In genomic region chr14:21847381-21848165, GRCm38 (mm10) we compare ENCODE assay signal across 8 mouse cellular contexts. TPM values are rescaled to one million over a fixed set of nuclear protein-coding genes. Genes with fewer than 3 reads are reported as not detected.
DNase-seq lines count a peak whose midpoint lies in the region; ATAC-seq and TF ChIP-seq lines count a peak whose summit lies in the region.

No protein-coding gene starts in this region.

- no peak for TF ChIP-seq CTCF in gastrocnemius, adult 2 months (IDR thresholded peaks at IDR 0.05)
- no peak for TF ChIP-seq CTCF in Patski (IDR thresholded peaks at IDR 0.05)
- no peak for TF ChIP-seq CTCF in stomach, postnatal 0 days (IDR thresholded peaks at IDR 0.05; ENCODE audit: low read depth)

- no peaks in the 10 kb centered on the region for H3K9me3 ChIP-seq in embryonic facial prominence, embryonic 12.5 days
- no peaks in the 10 kb centered on the region for H3K9me3 ChIP-seq in hindbrain, embryonic 12.5 days (replicated peaks)
- no peaks in the 10 kb centered on the region for H3K9me3 ChIP-seq in limb, embryonic 13.5 days
- H3K9me3 ChIP-seq in midbrain, embryonic 14.5 days (ENCODE audit: control insufficient read depth, low read length): no peaks in the 10 kb centered on the region
- no peaks in the 10 kb centered on the region for H3K9me3 ChIP-seq in stomach, postnatal 0 days (ENCODE audit: control insufficient read depth, low read length)

- intact Hi-C loops in gastrocnemius, adult 2 months (cut with DNase I): loop anchor here (2.0 to 5.0 kb wide), 2 partner anchors 15 to 95 kb away; partner anchors contain the start of genes Dusp13 and Samd8
- intact Hi-C loops in gastrocnemius, postnatal 36 days (cut with DNase I): loop anchor here (1.0 to 10.0 kb wide), 2 partner anchors 34 to 163 kb away; no protein-coding TSS in a partner anchor

- under 1% methylated on average over 50 of the region's 50 CpGs for WGBS in embryonic facial prominence, embryonic 12.5 days
- under 1% methylated on average over 49 of the region's 50 CpGs for WGBS in hindbrain, embryonic 12.5 days
- under 1% methylated on average over 50 of the region's 50 CpGs for WGBS in limb, embryonic 13.5 days
- WGBS in midbrain, embryonic 14.5 days: under 1% methylated on average over 50 of the region's 50 CpGs
- 1% methylated on average over 50 of the region's 50 CpGs for WGBS in stomach, postnatal 0 days

- in situ Hi-C loops in Patski (cut with MboI; ENCODE audit: low pct_unique_long_range_greater_than_20kb): loop anchor here (5.0 kb wide), 1 partner anchor 35 kb away; no protein-coding TSS in a partner anchor

- peak; percentile 45 for DNase-seq in gastrocnemius, adult 2 months
- DNase-seq in gastrocnemius, postnatal 36 days: no peak
- no peak for DNase-seq in Patski (ENCODE audit: low read depth, low spot score)
- DNase-seq in midbrain, embryonic 14.5 days: peak; percentile 72
- peak; percentile 71 for DNase-seq in stomach, postnatal 0 days (ENCODE audit: low spot score)

- peaks cover 22% of the 10 kb centered on the region for H3K4me1 ChIP-seq in embryonic facial prominence, embryonic 12.5 days
- peaks cover 26% of the 10 kb centered on the region for H3K4me1 ChIP-seq in hindbrain, embryonic 12.5 days
- H3K4me1 ChIP-seq in limb, embryonic 13.5 days: peaks cover 36% of the 10 kb centered on the region
- H3K4me1 ChIP-seq in midbrain, embryonic 14.5 days (ENCODE audit: control insufficient read depth, insufficient read depth, low read length): peaks cover 9% of the 10 kb centered on the region; the same call in 1 of the 2 replicates
- peaks cover 3% of the 10 kb centered on the region; the same call in 1 of the 2 replicates for H3K4me1 ChIP-seq in stomach, postnatal 0 days (replicated peaks; ENCODE audit: control insufficient read depth, insufficient read depth)

- peak overlapping the region; percentile 100 for H3K4me2 ChIP-seq in embryonic facial prominence, embryonic 12.5 days (replicated peaks)
- peak overlapping the region; percentile 98 for H3K4me2 ChIP-seq in hindbrain, embryonic 12.5 days (replicated peaks)
- H3K4me2 ChIP-seq in limb, embryonic 13.5 days (replicated peaks): peak overlapping the region; percentile 100
- peak overlapping the region; percentile 99 for H3K4me2 ChIP-seq in midbrain, embryonic 14.5 days (ENCODE audit: low read length)
- peak overlapping the region; percentile 99 for H3K4me2 ChIP-seq in stomach, postnatal 0 days (replicated peaks; ENCODE audit: low read depth)

- POLR2A ChIA-PET in Patski (lab: Charles Lee): interaction anchor here (1.0 to 2.7 kb wide), 6 partner anchors 10 to 96 kb away, joined by 3 to 13 read pairs (median 4); partner anchors contain the start of gene Dusp13

- H3K27me3 ChIP-seq in Patski: no peaks in the 10 kb centered on the region
- H3K27me3 ChIP-seq in embryonic facial prominence, embryonic 12.5 days: no peaks in the 10 kb centered on the region
- H3K27me3 ChIP-seq in hindbrain, embryonic 12.5 days: no peaks in the 10 kb centered on the region
- H3K27me3 ChIP-seq in limb, embryonic 13.5 days: no peaks in the 10 kb centered on the region; the same call in 1 of the 2 replicates
- H3K27me3 ChIP-seq in midbrain, embryonic 14.5 days (ENCODE audit: control insufficient read depth, insufficient read depth, low read length): no peaks in the 10 kb centered on the region
- no peaks in the 10 kb centered on the region for H3K27me3 ChIP-seq in stomach, postnatal 0 days (ENCODE audit: control insufficient read depth, insufficient read depth, low read length)

- peak overlapping the region; percentile 88 for H3K4me3 ChIP-seq in gastrocnemius, adult 2 months
- peak overlapping the region; percentile 57 for H3K4me3 ChIP-seq in embryonic facial prominence, embryonic 12.5 days
- H3K4me3 ChIP-seq in hindbrain, embryonic 12.5 days: peak overlapping the region; percentile 60
- H3K4me3 ChIP-seq in limb, embryonic 13.5 days: peak overlapping the region; percentile 71
- peak overlapping the region; percentile 61 for H3K4me3 ChIP-seq in midbrain, embryonic 14.5 days (replicated peaks; ENCODE audit: low read depth, low read length)
- peak overlapping the region; percentile 59 for H3K4me3 ChIP-seq in stomach, postnatal 0 days (ENCODE audit: low read depth, low read length)

- CTCF ChIA-PET in Patski (lab: Charles Lee): interaction anchor here (0.9 to 3.0 kb wide), 9 partner anchors 11 to 97 kb away, joined by 3 to 12 read pairs (median 4); partner anchors contain the start of genes Dusp13 and Samd8

- peak; percentile 5 for ATAC-seq in Patski
- ATAC-seq in embryonic facial prominence, embryonic 12.5 days (ENCODE audit: insufficient number of reproducible peaks, insufficient read depth, low FRiP score, low TSS enrichment): peak; percentile 70
- peak; percentile 56 for ATAC-seq in hindbrain, embryonic 12.5 days (ENCODE audit: low FRiP score)
- peak; percentile 66 for ATAC-seq in limb, embryonic 13.5 days (ENCODE audit: low FRiP score, low read depth)
- peak; percentile 35; the same call in 1 of the 2 replicates for ATAC-seq in midbrain, embryonic 14.5 days (ENCODE audit: low FRiP score, low TSS enrichment)
- peak; percentile 30 for ATAC-seq in stomach, postnatal 0 days (ENCODE audit: low FRiP score, low TSS enrichment)

- peak overlapping the region; percentile 85 for H3K27ac ChIP-seq in gastrocnemius, adult 2 months
- H3K27ac ChIP-seq in embryonic facial prominence, embryonic 12.5 days: peak overlapping the region; percentile 66
- 0 out of 2 replicates have a peak overlapping the region, but pooled peaks have one; percentile 6 for H3K27ac ChIP-seq in hindbrain, embryonic 12.5 days
- peak overlapping the region; percentile 72 for H3K27ac ChIP-seq in limb, embryonic 13.5 days
- peak overlapping the region; percentile 55; the same call in 1 of the 2 replicates for H3K27ac ChIP-seq in midbrain, embryonic 14.5 days (replicated peaks; ENCODE audit: low read depth, low read length)
- peak overlapping the region; percentile 78 for H3K27ac ChIP-seq in stomach, postnatal 0 days (replicated peaks)

- TF ChIP-seq EP300 in stomach, postnatal 0 days (optimal IDR thresholded peaks at IDR 0.05): no peak

- H3K9ac ChIP-seq in embryonic facial prominence, embryonic 12.5 days: peak overlapping the region; percentile 61
- peak overlapping the region; percentile 74 for H3K9ac ChIP-seq in hindbrain, embryonic 12.5 days
- peak overlapping the region; percentile 76 for H3K9ac ChIP-seq in limb, embryonic 13.5 days
- peak overlapping the region; percentile 81 for H3K9ac ChIP-seq in midbrain, embryonic 14.5 days (replicated peaks; ENCODE audit: low read length)
- peak overlapping the region; percentile 69 for H3K9ac ChIP-seq in stomach, postnatal 0 days (ENCODE audit: low read length)

- H3K36me3 ChIP-seq in embryonic facial prominence, embryonic 12.5 days: peaks cover 35% of the 10 kb centered on the region
- peaks cover 42% of the 10 kb centered on the region for H3K36me3 ChIP-seq in hindbrain, embryonic 12.5 days
- H3K36me3 ChIP-seq in limb, embryonic 13.5 days: peaks cover 42% of the 10 kb centered on the region
- H3K36me3 ChIP-seq in midbrain, embryonic 14.5 days (ENCODE audit: control insufficient read depth, insufficient read depth, low read length): peaks cover 39% of the 10 kb centered on the region
- peaks cover 23% of the 10 kb centered on the region for H3K36me3 ChIP-seq in stomach, postnatal 0 days (ENCODE audit: control insufficient read depth, insufficient read depth, low read length)

RNA-seq across cellular contexts. Expression of gene Comtd1, which starts 1.2 kb away (rescaled TPM):
- 10 to 100 TPM in 1 of 2 experiments, 1 to 10 TPM in 1; 8.8 to 13.0 TPM for total RNA-seq in gastrocnemius, adult 2 months (2021)
- 10 to 100 TPM in 1 of 2 experiments, 1 to 10 TPM in 1; 6.9 to 10.4 TPM for total RNA-seq in gastrocnemius, postnatal 36 days (2021)
- 87.0 TPM for polyA plus RNA-seq in Patski (2021)
- 20.1 and 22.1 TPM in 2 replicates for polyA plus RNA-seq in embryonic facial prominence, embryonic 12.5 days (2016; fragmentation: Nextera tagmentation; extraction: Ambion mirVana)
- polyA plus RNA-seq in hindbrain, embryonic 12.5 days (2016; fragmentation: Nextera tagmentation; extraction: Ambion mirVana): 18.2 and 22.3 TPM in 2 replicates
- polyA plus RNA-seq in limb, embryonic 13.5 days (2015; fragmentation: Nextera tagmentation; extraction: Ambion mirVana): 21.0 and 24.2 TPM in 2 replicates
- 38.8 and 55.7 TPM in 2 replicates for polyA plus RNA-seq in midbrain, embryonic 14.5 days (2014; fragmentation: Nextera tagmentation; extraction: Ambion mirVana)
- polyA plus RNA-seq in stomach, postnatal 0 days (2015; fragmentation: Nextera tagmentation; extraction: Ambion mirVana): 39.2 and 45.8 TPM in 2 replicates

RNA-seq across cellular contexts. Expression of gene Vdac2, which starts 22.5 kb away (rescaled TPM):
- 100 to 1,000 TPM; 320 to 332 TPM for total RNA-seq in gastrocnemius, adult 2 months (2021)
- total RNA-seq in gastrocnemius, postnatal 36 days (2021): 100 to 1,000 TPM; 278 to 305 TPM
- polyA plus RNA-seq in Patski (2021): 530 TPM
- 231 and 240 TPM in 2 replicates for polyA plus RNA-seq in embryonic facial prominence, embryonic 12.5 days (2016; fragmentation: Nextera tagmentation; extraction: Ambion mirVana)
- 245 and 257 TPM in 2 replicates for polyA plus RNA-seq in hindbrain, embryonic 12.5 days (2016; fragmentation: Nextera tagmentation; extraction: Ambion mirVana)
- polyA plus RNA-seq in limb, embryonic 13.5 days (2015; fragmentation: Nextera tagmentation; extraction: Ambion mirVana): 241 and 242 TPM in 2 replicates
- 266 and 297 TPM in 2 replicates for polyA plus RNA-seq in midbrain, embryonic 14.5 days (2014; fragmentation: Nextera tagmentation; extraction: Ambion mirVana)
- 276 and 279 TPM in 2 replicates for polyA plus RNA-seq in stomach, postnatal 0 days (2015; fragmentation: Nextera tagmentation; extraction: Ambion mirVana)

Comparison
In these comparisons a context has a peak if more than half of its experiments do, and no peak if none do; other contexts are left out.
1. DNase-seq: peak in gastrocnemius, adult 2 months (single experiment), midbrain, embryonic 14.5 days (single experiment) and stomach, postnatal 0 days (single experiment); none in gastrocnemius, postnatal 36 days (0 of 2) and Patski (single experiment).
2. H3K27ac ChIP-seq: peak in every context shown above with its lines; median percentile 85 in gastrocnemius, adult 2 months; 78 in stomach, postnatal 0 days; 72 in limb, embryonic 13.5 days; 66 in embryonic facial prominence, embryonic 12.5 days; 55 in midbrain, embryonic 14.5 days; 6 in hindbrain, embryonic 12.5 days.
3. ATAC-seq: peak in every context shown above with its lines; median percentile 70 in embryonic facial prominence, embryonic 12.5 days; 66 in limb, embryonic 13.5 days; 56 in hindbrain, embryonic 12.5 days; 35 in midbrain, embryonic 14.5 days; 30 in stomach, postnatal 0 days; 5 in Patski.
4. Peak in every context shown above with its lines, with median percentiles within 50 percentile points of each other: H3K4me3 ChIP-seq, H3K4me2 ChIP-seq and H3K9ac ChIP-seq.